Mouse (Mus musculus): ENCODE data around the gene Srp54a.
"Not testable (repeated sequence)": the region's sequence is repeated elsewhere in the genome, so short reads cannot be mapped to it uniquely, and the experiment has no call there.

The Srp54a gene

GRCm38 (mm10) chr12:55124731-55125130 is 44.7 kb downstream of the Srp54a start:
- DNase-seq (ENCODE audit: low read depth) = not testable (repeated sequence)

GRCm38 (mm10) chr12:55135540-55135939 is 55.5 kb downstream of the Srp54a start:
- DNase-seq (ENCODE audit: low read depth) = not testable (repeated sequence)

GRCm38 (mm10) chr12:55137859-55138258 is 57.8 kb downstream of the Srp54a start:
- not testable (repeated sequence) for DNase-seq (ENCODE audit: low read depth)

GRCm38 (mm10) chr12:55154559-55155448 is 74.7 kb downstream of the Srp54a start, which contains the start of gene Srp54b:
Gene Srp54b, plus strand, starts transcription at chr12:55155104.
- not testable (repeated sequence) for DNase-seq (ENCODE audit: low read depth)

GRCm38 (mm10) chr12:55155449-55155783 is 75.4 kb downstream of the Srp54a start:
- DNase-seq (ENCODE audit: low read depth) = not testable (repeated sequence)
